Mouse (Mus musculus) monocyte, adult 59 days (primary cell): ENCODE data around the gene Zfp523. TPM values are rescaled to one million over a fixed set of nuclear protein-coding genes. Genes with fewer than 3 reads are reported as not detected.

ENCODE experiments used
- total RNA-seq, 2 experiments: library from RNA; stranded (reverse); gene quantifications; one replicate each; pipeline ENCODE4 v1.2.4; 2023

The Zfp523 gene
- 1 to 10 TPM; 6.8 to 9.0 TPM for total RNA-seq

DNA sequence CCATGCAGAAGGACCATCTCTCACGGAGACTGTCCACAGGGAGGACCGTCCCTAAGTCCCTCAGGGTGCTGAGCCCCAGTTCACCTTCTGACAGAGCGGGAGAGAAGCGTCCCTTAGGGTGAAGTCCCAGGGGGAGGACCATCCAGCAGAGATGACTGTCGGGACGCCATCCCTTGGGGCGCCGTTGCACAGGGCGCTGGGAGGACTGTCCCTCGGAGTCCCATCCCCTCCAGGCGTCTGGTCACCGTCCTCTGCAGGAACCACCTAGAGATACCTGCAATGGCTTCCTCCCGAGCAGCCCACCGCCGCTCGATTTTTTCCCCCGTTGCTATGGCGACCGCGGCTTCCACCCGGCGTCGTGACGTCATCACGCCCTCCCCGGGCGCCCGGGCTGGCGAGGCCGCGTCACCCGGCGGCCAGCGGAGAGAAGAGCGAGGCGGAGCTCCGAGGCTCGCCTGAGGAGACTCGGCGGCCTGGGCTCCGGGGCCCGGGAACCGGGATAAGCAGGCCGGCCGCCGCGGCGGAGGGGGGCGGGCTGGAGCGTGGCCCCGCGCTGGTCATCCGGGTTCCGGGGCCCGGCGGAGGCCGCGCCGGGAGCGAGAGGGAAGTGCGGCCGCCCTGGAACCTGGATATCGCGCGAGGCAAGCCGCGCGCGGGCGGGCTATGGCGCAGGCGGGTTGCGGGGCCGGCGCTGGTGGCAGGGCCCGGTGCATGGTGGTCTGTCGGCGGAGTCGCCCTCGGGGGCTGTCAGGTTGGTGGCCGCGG lies at the start of gene Zfp523:
Gene Zfp523 (plus strand): TSS at position 355 of the 765 bp plus-strand sequence.

DNA sequence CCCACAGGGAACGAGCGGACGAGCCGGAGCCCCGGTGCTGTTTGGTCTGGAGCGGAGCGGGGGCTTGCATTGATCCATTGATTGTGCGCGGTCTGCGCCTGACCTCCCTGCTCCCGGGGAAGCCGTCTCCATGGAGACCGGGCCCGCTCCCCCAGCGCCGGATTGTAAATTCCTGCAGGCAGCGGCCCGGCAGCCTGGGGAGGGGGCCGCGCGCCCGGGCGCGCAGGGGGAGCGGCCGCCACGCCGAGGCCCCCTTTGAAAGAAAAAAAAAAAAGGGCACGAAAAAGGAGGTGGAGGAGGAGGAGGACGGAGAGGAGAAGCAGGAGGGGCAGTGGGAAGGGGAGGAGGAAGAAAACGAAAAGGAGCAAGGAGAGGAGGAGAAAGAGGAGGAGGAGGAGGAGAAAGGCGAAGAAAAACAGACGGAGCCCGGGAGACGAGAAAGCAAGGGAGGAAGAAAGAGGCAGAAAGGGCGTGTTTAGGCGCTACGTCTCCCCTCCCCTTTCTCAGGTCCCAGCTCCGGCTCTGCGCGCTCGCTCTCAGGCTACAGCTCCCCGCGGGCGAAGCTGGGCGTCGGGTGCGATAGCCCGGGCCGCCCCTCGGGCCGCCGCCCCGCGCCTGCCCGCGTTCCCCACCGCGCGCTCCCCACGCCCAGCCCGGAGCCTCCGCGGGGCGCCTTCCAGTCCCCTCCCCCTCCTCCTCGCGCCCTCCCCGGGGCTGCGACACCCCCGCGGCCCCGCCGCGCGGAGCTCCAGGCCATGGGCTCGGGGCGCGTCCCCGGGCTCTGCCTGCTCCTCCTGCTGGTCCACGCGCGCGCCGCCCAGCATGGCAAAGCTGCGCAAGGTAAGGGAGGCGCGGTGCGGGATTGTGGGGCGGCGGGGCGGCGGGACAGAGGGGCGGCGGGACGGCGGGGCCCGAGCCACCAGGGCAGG lies 34.9 kb upstream of the Zfp523 start, which contains the start of gene Scube3:
Gene Scube3 (plus strand): TSS at position 371 of the 929 bp plus-strand sequence.

GRCm38 (mm10) chr17:28207591-28208313 lies 30.8 kb downstream of the Zfp523 start, which contains the start of gene Def6:
Gene Def6 (plus strand): TSS chr17:28207778.

DNA sequence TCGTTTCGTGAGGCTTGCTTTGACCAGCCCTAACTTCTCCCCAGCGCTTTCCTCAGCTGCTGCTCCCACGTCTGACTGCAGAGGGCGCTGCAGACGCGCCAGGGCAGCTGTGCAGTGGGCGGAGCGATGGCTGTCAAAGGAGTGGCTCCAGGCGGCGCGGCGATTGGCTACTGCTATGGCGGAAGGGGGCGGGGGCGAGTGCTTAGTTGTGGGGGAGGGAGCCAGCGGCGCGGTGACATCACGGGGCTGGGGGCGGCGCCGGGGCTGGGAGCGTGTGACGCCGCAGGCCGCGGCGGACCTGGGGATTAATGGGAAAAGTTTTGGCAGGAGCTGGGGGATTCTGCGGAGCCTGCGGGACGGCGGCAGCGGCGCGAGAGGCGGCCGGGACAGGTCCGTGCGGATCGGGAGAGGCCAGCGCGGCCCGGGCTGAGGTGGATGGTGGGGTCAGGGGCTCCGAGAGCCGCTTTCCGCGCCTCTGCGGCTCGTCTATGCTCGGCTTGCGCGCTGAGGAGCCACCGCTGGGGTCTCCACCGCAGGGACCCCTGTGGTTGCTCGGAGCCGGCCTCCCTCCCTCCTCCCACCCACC lies 55.6 kb downstream of the Zfp523 start, which contains the start of gene Ppard:
Gene Ppard (plus strand): TSS at position 226 of the 586 bp plus-strand sequence.

Other genes with a start within 250 kb of the Zfp523 start
- gene Tcp11, start 96.5 kb upstream of the Zfp523 start, total RNA-seq = 1 to 10 TPM; 1.2 TPM
- gene Scube3, start 35.0 kb upstream of the Zfp523 start, total RNA-seq = under 1 TPM; 0.15 to 0.24 TPM
- gene Def6, start 30.6 kb downstream of the Zfp523 start, total RNA-seq = 10 to 100 TPM; 49.9 to 51.2 TPM
- 10 to 100 TPM; 42.2 to 43.7 TPM for gene Ppard, start 55.6 kb downstream of the Zfp523 start, total RNA-seq
- gene Fance, start 136.4 kb downstream of the Zfp523 start, total RNA-seq = 10 to 100 TPM; 20.9 to 22.0 TPM
- gene Rpl10a, start 151.3 kb downstream of the Zfp523 start, total RNA-seq = 100 to 1,000 TPM; 904 to 928 TPM
- gene Tead3, start 173.7 kb downstream of the Zfp523 start, total RNA-seq = not detected
- gene Tulp1, start 188.1 kb downstream of the Zfp523 start, total RNA-seq = not detected